ENCODE assay signal across 11 mouse cellular contexts in the genomic region with DNA sequence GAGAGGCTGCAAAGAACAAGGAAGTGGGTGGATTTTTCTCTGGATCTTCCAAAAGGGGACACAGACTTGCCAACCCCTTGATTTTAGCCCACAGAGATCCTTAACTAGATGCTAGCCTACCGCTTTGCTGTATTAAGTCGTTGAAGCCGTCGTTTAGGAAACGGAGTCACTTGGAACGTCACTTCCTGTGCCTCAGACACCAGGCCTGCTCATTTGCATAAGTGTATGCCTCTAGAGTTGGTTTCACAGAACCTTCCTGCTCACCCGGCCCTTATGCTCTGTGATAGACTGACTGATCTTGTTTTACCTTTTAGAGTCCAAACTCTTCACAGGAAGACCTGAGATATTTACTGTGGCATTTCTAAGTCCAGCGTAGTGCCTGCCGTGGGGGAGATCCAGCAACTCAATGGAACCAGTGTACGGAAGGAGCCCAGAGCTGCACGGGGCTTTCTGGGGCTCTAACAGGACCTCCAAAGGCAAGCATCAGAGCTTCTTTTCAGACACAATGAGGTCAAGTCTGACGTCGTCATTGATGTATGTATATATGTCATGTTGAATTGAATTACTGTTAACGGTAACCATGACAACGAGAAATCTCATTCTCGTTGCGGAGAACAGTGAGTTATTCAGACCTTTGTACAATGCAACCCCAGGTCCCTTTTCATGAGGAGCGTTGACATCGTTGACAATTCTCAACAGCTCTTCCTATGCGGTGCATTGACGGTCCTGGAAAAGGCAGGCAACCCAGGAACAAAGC.
DNase-seq lines count a peak whose midpoint lies in the region; ATAC-seq and TF ChIP-seq lines count a peak whose summit lies in the region.
"Had no signal": no experiment of that assay in that cellular context is flagged by ENCODE, and none has a peak within 500 bp of the region (broad histone marks: within the 10 kb centered on the region; RNA-seq: fewer than 3 reads in every experiment).

No protein-coding gene starts in this region.

- no peaks in the 10 kb centered on the region for H3K36me3 ChIP-seq in intestine, embryonic 14.5 days (ENCODE audit: control insufficient read depth, insufficient read depth, low read length)
- no peaks in the 10 kb centered on the region for H3K36me3 ChIP-seq in intestine, embryonic 15.5 days
- no peaks in the 10 kb centered on the region for H3K36me3 ChIP-seq in embryonic facial prominence, embryonic 10.5 days (replicated peaks)
- no peaks in the 10 kb centered on the region for H3K36me3 ChIP-seq in hindbrain, embryonic 14.5 days (replicated peaks; ENCODE audit: control insufficient read depth, insufficient read depth)

- H3K27ac ChIP-seq in intestine, embryonic 14.5 days (ENCODE audit: low read depth), result no peak overlapping the region; the same call in 1 of the 2 replicates
- no peak overlapping the region for H3K27ac ChIP-seq in intestine, embryonic 15.5 days
- 0 out of 2 replicates have a peak overlapping the region, but pooled peaks have one; percentile 14 for H3K27ac ChIP-seq in embryonic facial prominence, embryonic 10.5 days (replicated peaks)
- peak overlapping the region; percentile 65 for H3K27ac ChIP-seq in hindbrain, embryonic 14.5 days
- no peak overlapping the region for H3K27ac ChIP-seq in gastrocnemius, adult 2 months
- H3K27ac ChIP-seq: macrophage had no signal

- no peak overlapping the region for H3K4me3 ChIP-seq in intestine, embryonic 14.5 days (ENCODE audit: low read depth, low read length)
- no peak overlapping the region for H3K4me3 ChIP-seq in intestine, embryonic 15.5 days (replicated peaks)
- H3K4me3 ChIP-seq in embryonic facial prominence, embryonic 10.5 days, result no peak overlapping the region
- H3K4me3 ChIP-seq in hindbrain, embryonic 14.5 days (replicated peaks; ENCODE audit: low read length), result no peak overlapping the region
- no peak overlapping the region for H3K4me3 ChIP-seq in gastrocnemius, adult 2 months

- H3K9ac ChIP-seq in intestine, embryonic 14.5 days (ENCODE audit: low read length), result no peak overlapping the region
- no peak overlapping the region for H3K9ac ChIP-seq in intestine, embryonic 15.5 days
- no peak overlapping the region for H3K9ac ChIP-seq in hindbrain, embryonic 14.5 days

- no peak for TF ChIP-seq CTCF in gastrocnemius, adult 2 months (IDR thresholded peaks at IDR 0.05)

- 0 out of 2 replicates have a peak, but pooled peaks have one; percentile 23 for ATAC-seq in intestine, embryonic 14.5 days (replicated peaks; ENCODE audit: low FRiP score, low TSS enrichment, low read depth)
- no peak for ATAC-seq in intestine, embryonic 15.5 days
- ATAC-seq in hindbrain, embryonic 14.5 days (ENCODE audit: low FRiP score), result peak; percentile 69

- no peaks in the 10 kb centered on the region for H3K27me3 ChIP-seq in intestine, embryonic 14.5 days (replicated peaks; ENCODE audit: control insufficient read depth, insufficient read depth, low read length)
- no peaks in the 10 kb centered on the region for H3K27me3 ChIP-seq in intestine, embryonic 15.5 days (replicated peaks)
- H3K27me3 ChIP-seq in embryonic facial prominence, embryonic 10.5 days (replicated peaks; ENCODE audit: low read depth, poor library complexity, severe bottlenecking), result no peaks in the 10 kb centered on the region
- no peaks in the 10 kb centered on the region for H3K27me3 ChIP-seq in hindbrain, embryonic 14.5 days (ENCODE audit: control insufficient read depth, insufficient read depth, low read length)

- peak; percentile 49 for DNase-seq in intestine, embryonic 14.5 days (ENCODE audit: low spot score)
- DNase-seq in embryonic facial prominence, embryonic 10.5 days (ENCODE audit: low spot score), result no peak
- DNase-seq in hindbrain, embryonic 14.5 days (ENCODE audit: low spot score), result peak; percentile 72
- DNase-seq in naive thymus-derived CD4-positive, alpha-beta T cell, adult 2 months (ENCODE audit: low read depth), result peak; percentile 49
- no peak for DNase-seq in frontal cortex, postnatal 10 days (ENCODE audit: low spot score in 2 of 2)
- DNase-seq in heart, postnatal 36 days, result no peak
- DNase-seq in gastrocnemius, adult 2 months, result no peak
- DNase-seq: kidney, adult 11 months had no signal

- H3K9me3 ChIP-seq in intestine, embryonic 14.5 days (ENCODE audit: control insufficient read depth, low read length), result no peaks in the 10 kb centered on the region
- no peaks in the 10 kb centered on the region for H3K9me3 ChIP-seq in intestine, embryonic 15.5 days
- H3K9me3 ChIP-seq in embryonic facial prominence, embryonic 10.5 days, result no peaks in the 10 kb centered on the region
- no peaks in the 10 kb centered on the region for H3K9me3 ChIP-seq in hindbrain, embryonic 14.5 days (ENCODE audit: control insufficient read depth, low read length)

- H3K4me1 ChIP-seq in intestine, embryonic 14.5 days (replicated peaks; ENCODE audit: control insufficient read depth, insufficient read depth, low read length), result no peaks in the 10 kb centered on the region
- no peaks in the 10 kb centered on the region for H3K4me1 ChIP-seq in intestine, embryonic 15.5 days (replicated peaks)
- H3K4me1 ChIP-seq in embryonic facial prominence, embryonic 10.5 days, result peaks cover 11% of the 10 kb centered on the region; the same call in 1 of the 2 replicates
- peaks cover 22% of the 10 kb centered on the region for H3K4me1 ChIP-seq in hindbrain, embryonic 14.5 days (replicated peaks; ENCODE audit: control insufficient read depth, insufficient read depth, low read length)

- intact Hi-C loops in heart, postnatal 36 days (cut with DNase I), result no loop called here
- intact Hi-C loops in gastrocnemius, adult 2 months (cut with DNase I), result no loop called here

- WGBS in intestine, embryonic 14.5 days, result 76% methylated on average over 21 of the region's 21 CpGs
- 77% methylated on average over 21 of the region's 21 CpGs for WGBS in intestine, embryonic 15.5 days
- 83% methylated on average over 21 of the region's 21 CpGs for WGBS in embryonic facial prominence, embryonic 10.5 days
- WGBS in hindbrain, embryonic 14.5 days, result 37% methylated on average over 21 of the region's 21 CpGs

- H3K4me2 ChIP-seq in intestine, embryonic 14.5 days (ENCODE audit: low read length), result no peak overlapping the region
- H3K4me2 ChIP-seq in intestine, embryonic 15.5 days (replicated peaks), result no peak overlapping the region
- H3K4me2 ChIP-seq in hindbrain, embryonic 14.5 days (replicated peaks), result peak overlapping the region; percentile 21; the same call in 1 of the 2 replicates
- H3K4me2 ChIP-seq: liver, embryonic 11.5 days had no signal

Comparison
In these comparisons a context has a peak if more than half of its experiments do, and no peak if none do; other contexts are left out.
1. DNase-seq: peak in intestine, embryonic 14.5 days (single experiment), hindbrain, embryonic 14.5 days (single experiment) and naive thymus-derived CD4-positive, alpha-beta T cell, adult 2 months (single experiment); none in embryonic facial prominence, embryonic 10.5 days (single experiment), frontal cortex, postnatal 10 days (0 of 2), heart, postnatal 36 days (0 of 2) and gastrocnemius, adult 2 months (single experiment).
2. H3K27ac ChIP-seq: peak in embryonic facial prominence, embryonic 10.5 days (single experiment) and hindbrain, embryonic 14.5 days (single experiment); none in intestine, embryonic 14.5 days (single experiment), intestine, embryonic 15.5 days (single experiment) and gastrocnemius, adult 2 months (single experiment).